Mouse (Mus musculus) kidney, adult 9 months (tissue): Measurements from ENCODE around the gene Prss22.

Experiments used
- DNase-seq: peaks from one replicate; pipeline ENCODE4 v3.0.0; 2022

Gene Prss22

GRCm38 (mm10) chr17:23997901-23998300, at the start of gene Prss22:
Gene Prss22 (minus strand): TSS chr17:23998100.
- DNase-seq = no peak

- no peak for DNase-seq
These were observed 48.1 kb upstream of the Prss22 start for GRCm38 (mm10) chr17:24046026-24046425.

GRCm38 (mm10) chr17:24045608-24046007, 47.7 kb upstream of the Prss22 start:
- no peak for DNase-seq

- DNase-seq = no peak
These were observed 46.6 kb upstream of the Prss22 start for GRCm38 (mm10) chr17:24044482-24044881.

GRCm38 (mm10) chr17:24037844-24038243, 39.9 kb upstream of the Prss22 start, which contains the start of gene Prss27:
Gene Prss27 (plus strand): TSS chr17:24038144.
- no peak for DNase-seq

GRCm38 (mm10) chr17:24037360-24037759, 39.5 kb upstream of the Prss22 start:
- no peak for DNase-seq

- DNase-seq = no peak
These were observed 39.1 kb upstream of the Prss22 start for GRCm38 (mm10) chr17:24036954-24037353.

- DNase-seq = no peak
These were observed 37.2 kb upstream of the Prss22 start for GRCm38 (mm10) chr17:24035087-24035486.

GRCm38 (mm10) chr17:24030551-24030950, 32.7 kb upstream of the Prss22 start:
- no peak for DNase-seq

GRCm38 (mm10) chr17:24029477-24029876, 31.6 kb upstream of the Prss22 start:
- DNase-seq = no peak

- DNase-seq = no peak
These were observed 23.7 kb upstream of the Prss22 start for GRCm38 (mm10) chr17:24021375-24022199.

GRCm38 (mm10) chr17:24020696-24021095, 22.8 kb upstream of the Prss22 start:
- no peak for DNase-seq

GRCm38 (mm10) chr17:24015727-24016126, 17.8 kb upstream of the Prss22 start:
- DNase-seq = peak; percentile 30

GRCm38 (mm10) chr17:24014433-24014965, 16.6 kb upstream of the Prss22 start:
- no peak for DNase-seq

GRCm38 (mm10) chr17:24012921-24013320, 15.0 kb upstream of the Prss22 start:
- no peak for DNase-seq

- no peak for DNase-seq
These were observed 11.7 kb upstream of the Prss22 start for GRCm38 (mm10) chr17:24009617-24010016.

GRCm38 (mm10) chr17:24008105-24008504, 10.2 kb upstream of the Prss22 start:
- no peak for DNase-seq

GRCm38 (mm10) chr17:24007391-24007790, 9.5 kb upstream of the Prss22 start:
- DNase-seq = no peak

- DNase-seq = no peak
These were observed 9.0 kb upstream of the Prss22 start for GRCm38 (mm10) chr17:24006930-24007329.

- DNase-seq = no peak
These were observed 7.1 kb upstream of the Prss22 start for GRCm38 (mm10) chr17:24005049-24005448.

- DNase-seq = no peak
These were observed 6.3 kb upstream of the Prss22 start for GRCm38 (mm10) chr17:24004071-24004665.

GRCm38 (mm10) chr17:24000404-24000803, 2.5 kb upstream of the Prss22 start:
- DNase-seq = no peak

- no peak for DNase-seq
These were observed 483 bp upstream of the Prss22 start for GRCm38 (mm10) chr17:23998383-23998782.

GRCm38 (mm10) chr17:23995421-23995820, 2.5 kb downstream of the Prss22 start:
- DNase-seq = no peak
